ENCODE assay signal across 18 mouse cellular contexts in genomic region chr5:3382343-3383040, GRCm38 (mm10). TPM values are rescaled to one million over a fixed set of nuclear protein-coding genes. Genes with fewer than 3 reads are reported as not detected.
DNase-seq lines count a peak whose midpoint lies in the region; ATAC-seq and TF ChIP-seq lines count a peak whose summit lies in the region.
"Had no signal": no experiment of that assay in that cellular context is flagged by ENCODE, and none has a peak within 500 bp of the region (broad histone marks: within the 10 kb centered on the region; RNA-seq: fewer than 3 reads in every experiment).

No protein-coding gene starts in this region.

- WGBS in heart, embryonic 14.5 days: 64% methylated on average over 13 of the region's 13 CpGs

- TF ChIP-seq CTCF in bone marrow macrophage, adult 2 months (IDR thresholded peaks at IDR 0.05; ENCODE audit: low read depth, low read length): no peak

- H3K27me3 ChIP-seq in heart, embryonic 14.5 days (ENCODE audit: control insufficient read depth, insufficient read depth, low read length): no peaks in the 10 kb centered on the region
- no peaks in the 10 kb centered on the region for H3K27me3 ChIP-seq in splenic B cell, adult 2 months (ENCODE audit: control insufficient read depth, insufficient read depth, low read length, poor library complexity, severe bottlenecking)
- H3K27me3 ChIP-seq: hindbrain, embryonic 15.5 days; limb, embryonic 15.5 days; megakaryocyte, embryonic 14.5 days had no signal

- peak overlapping the region; percentile 45; the same call in 1 of the 2 replicates for H3K9ac ChIP-seq in heart, embryonic 14.5 days (ENCODE audit: low read length)
- H3K9ac ChIP-seq: forebrain, postnatal 0 days; hindbrain, embryonic 15.5 days; limb, embryonic 15.5 days; lung, embryonic 14.5 days had no signal

- peaks cover 22 to 65% of the 10 kb centered on the region in 2 experiments for H3K4me1 ChIP-seq in heart, embryonic 14.5 days (ENCODE audit: control insufficient read depth in 2 of 2, insufficient read depth in 2 of 2, low read length in 2 of 2)
- peaks cover 52% of the 10 kb centered on the region for H3K4me1 ChIP-seq in bone marrow macrophage, adult 2 months (ENCODE audit: control insufficient read depth, insufficient read depth, low read length)
- H3K4me1 ChIP-seq: hindbrain, embryonic 15.5 days had no signal

- H3K36me3 ChIP-seq in heart, embryonic 14.5 days (ENCODE audit: control insufficient read depth, insufficient read depth, low read length): no peaks in the 10 kb centered on the region
- no peaks in the 10 kb centered on the region for H3K36me3 ChIP-seq in splenic B cell, adult 2 months (ENCODE audit: control insufficient read depth, insufficient read depth, low read length, poor library complexity, severe bottlenecking)
- H3K36me3 ChIP-seq: hindbrain, embryonic 15.5 days; limb, embryonic 15.5 days had no signal

- DNase-seq in heart, adult 9 months (ENCODE audit: low spot score in 2 of 2): no peak
- DNase-seq in induced T-regulatory cell, adult 2 months (ENCODE audit: low read depth): peak; percentile 75
- DNase-seq in splenic B cell, adult 2 months (ENCODE audit: low read depth, low spot score): peak; percentile 37
- DNase-seq in right cerebral cortex, postnatal 4 days: no peak
- no peak for DNase-seq in Muller cell, postnatal 12 days (ENCODE audit: inconsistent ontology term)
- DNase-seq: adrenal gland, postnatal 14 days; cerebellum, adult 9-11 months; forebrain, postnatal 0 days; kidney, adult 8-10 months; kidney, postnatal 25 days; lung, embryonic 14.5 days had no signal

- peak overlapping the region; percentile 68 to 77 for H3K27ac ChIP-seq in heart, embryonic 14.5 days (replicated peaks in 1 of 2; ENCODE audit: control insufficient read depth in 1 of 2, insufficient read depth in 1 of 2, low read depth in 2 of 2, low read length in 2 of 2)
- H3K27ac ChIP-seq in bone marrow macrophage, adult 2 months (ENCODE audit: insufficient read depth, low read depth, low read length): peak overlapping the region; percentile 55
- H3K27ac ChIP-seq: hindbrain, embryonic 15.5 days; limb, embryonic 15.5 days; stomach, postnatal 0 days had no signal

- no peak for ATAC-seq in heart, embryonic 14.5 days (ENCODE audit: insufficient number of reproducible peaks, insufficient read depth, low FRiP score, low read depth)
- ATAC-seq: forebrain, postnatal 0 days; midbrain, embryonic 16.5 days had no signal

- TF ChIP-seq POLR2A in bone marrow macrophage, adult 2 months (IDR thresholded peaks at IDR 0.05; ENCODE audit: borderline replicate concordance, low read depth, low read length): no peak

- H3K4me2 ChIP-seq in heart, embryonic 14.5 days (ENCODE audit: low read length): peak overlapping the region; percentile 31
- H3K4me2 ChIP-seq: hindbrain, embryonic 15.5 days; limb, embryonic 15.5 days; lung, embryonic 14.5 days had no signal

- H3K9me3 ChIP-seq in heart, embryonic 14.5 days (ENCODE audit: control insufficient read depth, low read length): no peaks in the 10 kb centered on the region
- H3K9me3 ChIP-seq: hindbrain, embryonic 15.5 days; limb, embryonic 15.5 days; megakaryocyte, embryonic 14.5 days had no signal

- H3K4me3 ChIP-seq in heart, embryonic 14.5 days (ENCODE audit: control insufficient read depth in 1 of 2, insufficient read depth in 1 of 2, low read depth in 1 of 2, low read length in 2 of 2): no peak overlapping the region
- no peak overlapping the region for H3K4me3 ChIP-seq in bone marrow macrophage, adult 2 months (ENCODE audit: insufficient read depth, low read length)
- H3K4me3 ChIP-seq: hindbrain, embryonic 15.5 days; limb, embryonic 15.5 days; megakaryocyte, embryonic 14.5 days had no signal

RNA-seq across cellular contexts. Expression of gene Cdk6, which starts 41.2 kb away (rescaled TPM):
- polyA plus RNA-seq in heart, embryonic 14.5 days (2014; fragmentation: Nextera tagmentation; extraction: Ambion mirVana): 32.1 and 34.3 TPM in 2 replicates
- 24.1 and 25.7 TPM in 2 replicates for polyA plus RNA-seq in bone marrow macrophage, adult 2 months (2012; ENCODE audit: insufficient read depth, insufficient read length, missing spikeins)

Comparison
In these comparisons a context has a peak if more than half of its experiments do, and no peak if none do; other contexts are left out.
1. DNase-seq: peak in induced T-regulatory cell, adult 2 months (single experiment) and splenic B cell, adult 2 months (single experiment); none in heart, adult 9 months (0 of 2), right cerebral cortex, postnatal 4 days (single experiment) and Muller cell, postnatal 12 days (single experiment).